Mouse (Mus musculus): ENCODE results near the gene Slc2a10.

Slc2a10 gene

DNA sequence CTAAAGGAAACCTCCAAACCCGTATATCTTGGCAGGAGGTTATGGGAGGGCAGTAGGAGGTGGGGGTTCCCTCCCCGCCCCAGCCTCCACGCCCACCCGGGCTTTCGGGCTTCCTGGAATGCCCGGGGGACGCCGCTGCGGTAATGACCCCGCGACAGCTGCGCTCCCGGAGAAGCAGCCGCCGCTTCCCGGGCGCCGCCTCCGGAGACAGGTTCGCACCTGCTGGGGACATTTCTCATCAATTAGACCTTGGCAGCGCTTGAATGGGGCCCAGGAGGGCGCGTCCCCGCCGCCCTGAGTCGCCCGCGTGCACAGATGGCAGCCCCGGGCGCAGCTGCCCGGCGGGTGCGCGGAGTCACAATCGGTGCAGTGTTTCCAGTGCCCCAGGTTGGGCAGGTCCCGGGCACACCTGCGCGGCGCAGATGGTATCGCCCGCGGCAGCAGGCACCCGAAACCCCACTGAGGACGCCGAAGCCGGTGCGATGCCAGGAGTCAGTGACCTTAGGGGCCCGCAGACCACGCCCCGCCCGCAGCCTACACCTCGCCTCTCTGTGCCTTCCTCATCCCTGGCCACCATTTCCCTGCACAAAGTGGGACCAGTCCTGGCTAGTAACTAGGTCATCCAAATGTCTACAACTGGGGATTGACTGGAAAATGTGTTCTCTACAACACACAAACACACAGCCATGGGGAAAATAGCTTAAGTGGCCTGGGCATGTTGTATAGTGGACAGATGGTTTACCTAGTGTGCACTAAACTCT lies 59.9 kb downstream of the Slc2a10 start:
- DNase-seq: no peak

GRCm38 (mm10) chr2:165564101-165564500 lies 60.5 kb downstream of the Slc2a10 start:
- no peak for DNase-seq

GRCm38 (mm10) chr2:165564620-165565019 lies 61.0 kb downstream of the Slc2a10 start:
- no peak for DNase-seq

GRCm38 (mm10) chr2:165566898-165567297 lies 63.3 kb downstream of the Slc2a10 start:
- DNase-seq: no peak

DNA sequence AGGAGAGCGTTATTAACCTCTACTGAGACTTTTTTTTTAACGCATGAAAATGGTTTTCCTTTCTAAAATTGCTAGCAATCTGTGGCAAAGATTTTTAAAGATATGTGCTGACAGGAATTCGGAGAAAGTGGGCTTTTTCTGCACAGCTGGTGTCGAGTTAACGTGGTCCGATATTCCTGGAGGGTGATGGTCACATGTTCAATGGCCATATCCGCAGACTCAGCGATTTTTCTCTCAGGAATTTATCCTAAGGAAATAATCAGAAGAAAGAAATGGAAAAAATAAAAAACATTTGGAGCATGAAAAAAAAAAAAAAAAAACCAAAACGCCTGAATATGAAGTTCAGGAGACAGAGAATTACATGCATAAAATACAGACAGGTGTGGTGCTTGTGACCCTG lies 64.2 kb downstream of the Slc2a10 start:
- no peak for DNase-seq

- no peak for DNase-seq
These were observed 65.3 kb downstream of the Slc2a10 start for GRCm38 (mm10) chr2:165568911-165569310.
